Mouse (Mus musculus) urinary bladder, postnatal 25 days (tissue): ENCODE measurements around the gene Tmem251.

ENCODE experiments used
- DNase-seq: peaks from one replicate; pipeline ENCODE4 v3.0.0; 2022; ENCODE audit warnings: low spot score

Gene Tmem251

GRCm38 (mm10) chr12:102757055-102757688 is 13.6 kb downstream of the Tmem251 start:
- peak; percentile 85 for DNase-seq

GRCm38 (mm10) chr12:102757689-102758402 is 14.3 kb downstream of the Tmem251 start, which contains the start of the genes Gm28051, Gon7 and Ubr7:
Gene Gm28051, minus strand, starts transcription at chr12:102757765.
Gene Gon7, minus strand, starts transcription at chr12:102757803.
Gene Ubr7, plus strand, starts transcription at chr12:102757967.
- DNase-seq = peak; percentile 91

- no peak for DNase-seq
These were observed 14.8 kb downstream of the Tmem251 start, which contains the start of gene Gm20604 for GRCm38 (mm10) chr12:102758403-102758756. Gene Gm20604, minus strand, starts transcription at chr12:102758672.

GRCm38 (mm10) chr12:102758936-102759335 is 15.4 kb downstream of the Tmem251 start:
- DNase-seq = no peak

GRCm38 (mm10) chr12:102761668-102762067 is 18.1 kb downstream of the Tmem251 start:
- no peak for DNase-seq

GRCm38 (mm10) chr12:102763696-102764095 is 20.1 kb downstream of the Tmem251 start:
- no peak for DNase-seq

GRCm38 (mm10) chr12:102769000-102769399 is 25.4 kb downstream of the Tmem251 start:
- DNase-seq = no peak

- DNase-seq = no peak
These were observed 28.0 kb downstream of the Tmem251 start for GRCm38 (mm10) chr12:102771601-102772000.

- DNase-seq = no peak
These were observed 29.1 kb downstream of the Tmem251 start for GRCm38 (mm10) chr12:102772676-102773075.

GRCm38 (mm10) chr12:102776035-102776434 is 32.5 kb downstream of the Tmem251 start:
- DNase-seq = no peak

GRCm38 (mm10) chr12:102778151-102778550 is 34.6 kb downstream of the Tmem251 start:
- DNase-seq = no peak

GRCm38 (mm10) chr12:102779452-102779851 is 35.9 kb downstream of the Tmem251 start:
- no peak for DNase-seq

- DNase-seq = no peak
These were observed 39.3 kb downstream of the Tmem251 start for GRCm38 (mm10) chr12:102782841-102783240.

GRCm38 (mm10) chr12:102784899-102785592 is 41.5 kb downstream of the Tmem251 start:
- no peak for DNase-seq

GRCm38 (mm10) chr12:102785593-102785985 is 42.0 kb downstream of the Tmem251 start:
- DNase-seq = no peak

- no peak for DNase-seq
These were observed 44.4 kb downstream of the Tmem251 start for GRCm38 (mm10) chr12:102787927-102788326.
